Mouse (Mus musculus) cortical plate, adult 2 months (tissue): ENCODE results near the gene Nfatc2.

ENCODE experiments used
- CTCF ChIP-seq: fragments of 200-500 bp; IDR thresholded peaks from 2 replicates; pipeline ENCODE4 v1.5.1; 2011; ENCODE audit warnings: mild to moderate bottlenecking, control low read depth, low read length; ENCODE audit not compliant: insufficient read depth; ENCODE audit errors: extremely low read depth
- POLR2A ChIP-seq: fragments of 200-500 bp; IDR thresholded peaks from 2 replicates; pipeline ENCODE4 v1.6.1; 2011; ENCODE audit warnings: mild to moderate bottlenecking, low read length, control low read depth; ENCODE audit not compliant: insufficient read depth; ENCODE audit errors: extremely low read depth

GRCm38 (mm10) chr2:168519589-168519988, 81.9 kb downstream of the Nfatc2 start:
- TF ChIP-seq POLR2A (no peak), CTCF (no peak)
